Mouse (Mus musculus) cerebellum, adult 9-10 months (tissue): Measurements from ENCODE around the gene Fancf.

Experiments
- DNase-seq: peaks from one replicate; pipeline ENCODE4 v3.0.0; 2022

Fancf gene

GRCm38 (mm10) chr7:51831917-51832316, 30.1 kb downstream of the Fancf start:
- DNase-seq, result peak; percentile 80

GRCm38 (mm10) chr7:51823562-51824338, 38.3 kb downstream of the Fancf start:
- no peak for DNase-seq

- no peak for DNase-seq
Measured at GRCm38 (mm10) chr7:51821467-51821866, 40.6 kb downstream of the Fancf start.

- DNase-seq, result peak; percentile 67
Measured at GRCm38 (mm10) chr7:51819891-51820290, 42.2 kb downstream of the Fancf start.

- no peak for DNase-seq
Measured at GRCm38 (mm10) chr7:51818251-51818974, 43.7 kb downstream of the Fancf start.

GRCm38 (mm10) chr7:51816283-51816839, 45.7 kb downstream of the Fancf start:
- no peak for DNase-seq

- no peak for DNase-seq
Measured at GRCm38 (mm10) chr7:51815473-51816282, 46.4 kb downstream of the Fancf start.
